11 mouse cellular contexts compared by ENCODE assay signal in the genomic region with DNA sequence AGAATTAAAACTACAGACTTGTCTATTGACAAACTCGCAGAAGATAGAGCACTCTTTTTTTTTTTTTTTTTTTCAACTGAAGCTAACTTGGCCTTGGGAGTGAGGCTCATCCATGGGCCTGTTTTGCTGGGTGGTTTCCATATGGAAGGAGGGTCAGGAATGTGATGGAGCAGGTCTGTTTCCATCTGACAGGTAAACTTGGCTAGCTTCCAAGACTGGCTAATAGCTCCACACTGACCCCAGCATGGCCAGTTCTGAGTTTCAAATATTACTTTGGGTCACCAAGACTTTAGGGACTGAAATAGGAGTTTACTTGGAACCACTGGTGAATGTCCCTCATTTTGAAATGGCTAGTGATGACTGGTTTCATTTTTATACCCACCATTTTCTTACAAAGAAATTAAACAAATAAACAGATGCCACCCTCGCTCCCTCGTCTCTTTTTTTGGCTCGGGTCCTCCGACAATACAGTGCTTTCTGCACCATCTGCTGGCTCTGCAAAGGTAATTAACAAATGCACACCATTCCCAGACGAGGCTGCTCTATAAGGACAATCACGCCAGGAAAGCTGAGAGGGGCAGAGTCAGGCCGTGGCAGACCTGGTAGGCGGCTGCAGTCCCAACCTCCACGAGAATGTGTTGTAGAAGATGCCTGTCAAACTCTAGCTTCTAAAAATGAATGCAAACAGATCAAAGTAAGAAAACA.
A peak's percentile ranks its signal among the peaks of the same experiment; 100 is the strongest.
DNase-seq lines count a peak whose midpoint lies in the region; ATAC-seq and TF ChIP-seq lines count a peak whose summit lies in the region.
"Had no signal": no experiment of that assay in that cellular context is flagged by ENCODE, and none has a peak within 500 bp of the region (broad histone marks: within the 10 kb centered on the region; RNA-seq: fewer than 3 reads in every experiment).

No protein-coding gene starts in this region.

- 64% methylated on average over 10 of the region's 10 CpGs for WGBS in midbrain, postnatal 0 days
- 49% methylated on average over 10 of the region's 10 CpGs for WGBS in lung, postnatal 0 days

- H3K9ac ChIP-seq in midbrain, postnatal 0 days (replicated peaks; ENCODE audit: low read length, poor library complexity, severe bottlenecking) = no peak overlapping the region
- H3K9ac ChIP-seq in lung, postnatal 0 days (replicated peaks; ENCODE audit: low read depth) = no peak overlapping the region
- H3K9ac ChIP-seq: kidney, embryonic 15.5 days had no signal

- no peak for DNase-seq in frontal cortex, adult 2 months (ENCODE audit: extremely low spot score in 1 of 2, low spot score in 1 of 2)
- peak; percentile 26 to 42 for DNase-seq in layer of hippocampus, adult 2 months (ENCODE audit: low spot score in 2 of 2)
- DNase-seq in layer of hippocampus, adult 9-10 months (ENCODE audit: low spot score) = no peak
- DNase-seq in cerebellum, postnatal 14 days = peak; percentile 84 to 87
- DNase-seq in midbrain, postnatal 0 days (ENCODE audit: low spot score) = peak; percentile 87
- DNase-seq in retina, embryonic 14.5 days (ENCODE audit: low spot score) = no peak
- no peak for DNase-seq in lung, postnatal 0 days (ENCODE audit: low spot score)
- DNase-seq: lung, adult 18-20 months; right cerebral cortex, postnatal 14 days had no signal

- ATAC-seq in frontal cortex, adult (ENCODE audit: low TSS enrichment) = peak; percentile 59
- ATAC-seq in midbrain, postnatal 0 days (ENCODE audit: low FRiP score) = no peak; the same call in 1 of the 2 replicates
- ATAC-seq in lung, postnatal 0 days = no peak

- no peaks in the 10 kb centered on the region for H3K36me3 ChIP-seq in midbrain, postnatal 0 days (ENCODE audit: insufficient read depth, low read length)
- H3K36me3 ChIP-seq in lung, postnatal 0 days (ENCODE audit: insufficient read depth, low read length) = no peaks in the 10 kb centered on the region
- H3K36me3 ChIP-seq: kidney, embryonic 15.5 days had no signal

- no peak overlapping the region for H3K4me2 ChIP-seq in midbrain, postnatal 0 days (ENCODE audit: low read depth, low read length, poor library complexity, severe bottlenecking)
- H3K4me2 ChIP-seq in lung, postnatal 0 days (replicated peaks; ENCODE audit: low read depth, low read length) = no peak overlapping the region
- H3K4me2 ChIP-seq: kidney, embryonic 15.5 days had no signal

- TF ChIP-seq CTCF in layer of hippocampus, adult 2 months (conservative IDR thresholded peaks at IDR 0.05) = peak; percentile 38
- peak; percentile 30; the same call in 1 of the 2 replicates for TF ChIP-seq CTCF in midbrain, postnatal 0 days (IDR thresholded peaks at IDR 0.05)
- no peak for TF ChIP-seq CTCF in lung, postnatal 0 days (IDR thresholded peaks at IDR 0.05)

- TF ChIP-seq EP300 in lung, postnatal 0 days (IDR thresholded peaks at IDR 0.05) = no peak

- H3K27ac ChIP-seq in layer of hippocampus, adult 2 months = no peak overlapping the region
- no peak overlapping the region for H3K27ac ChIP-seq in midbrain, postnatal 0 days (ENCODE audit: low read depth, low read length)
- H3K27ac ChIP-seq in lung, postnatal 0 days (ENCODE audit: low read length) = no peak overlapping the region
- H3K27ac ChIP-seq: kidney, embryonic 15.5 days had no signal

- H3K27me3 ChIP-seq in midbrain, postnatal 0 days (ENCODE audit: insufficient read depth, low read length) = no peaks in the 10 kb centered on the region
- H3K27me3 ChIP-seq in lung, postnatal 0 days (replicated peaks; ENCODE audit: insufficient read depth, low read length) = no peaks in the 10 kb centered on the region
- H3K27me3 ChIP-seq: kidney, embryonic 15.5 days had no signal

- no peaks in the 10 kb centered on the region for H3K4me1 ChIP-seq in midbrain, postnatal 0 days (ENCODE audit: insufficient read depth, low read length)
- no peaks in the 10 kb centered on the region for H3K4me1 ChIP-seq in lung, postnatal 0 days (ENCODE audit: insufficient read depth, low read depth, low read length)
- H3K4me1 ChIP-seq: kidney, embryonic 15.5 days had no signal

- H3K4me3 ChIP-seq in layer of hippocampus, adult 2 months = no peak overlapping the region
- no peak overlapping the region for H3K4me3 ChIP-seq in midbrain, postnatal 0 days (ENCODE audit: low read depth, low read length)
- H3K4me3 ChIP-seq in lung, postnatal 0 days (ENCODE audit: low read depth, low read length) = no peak overlapping the region
- H3K4me3 ChIP-seq: kidney, embryonic 15.5 days had no signal

- no peaks in the 10 kb centered on the region for H3K9me3 ChIP-seq in midbrain, postnatal 0 days (ENCODE audit: low read length)
- no peaks in the 10 kb centered on the region for H3K9me3 ChIP-seq in lung, postnatal 0 days (ENCODE audit: low read length)
- H3K9me3 ChIP-seq: kidney, embryonic 15.5 days had no signal

Comparison
In these comparisons a context has a peak if more than half of its experiments do, and no peak if none do; other contexts are left out.
1. DNase-seq: peak in layer of hippocampus, adult 2 months (2 of 2), cerebellum, postnatal 14 days (2 of 2) and midbrain, postnatal 0 days (single experiment); none in frontal cortex, adult 2 months (0 of 2), layer of hippocampus, adult 9-10 months (single experiment), retina, embryonic 14.5 days (single experiment) and lung, postnatal 0 days (single experiment).